Mouse (Mus musculus): ENCODE results near the gene Cdc42ep1.

- TF ChIP-seq CTCF (IDR thresholded peaks at IDR 0.05; ENCODE audit: low read depth, low read length): no peak
- no peak for TF ChIP-seq POLR2A (IDR thresholded peaks at IDR 0.05; ENCODE audit: borderline replicate concordance, low read depth, low read length)
Observed at GRCm38 (mm10) chr15:78863852-78864253, 21.4 kb downstream of the Cdc42ep1 start.
